ENCODE assay signal across 9 mouse cellular contexts in genomic region chrX:140279266-140279665, GRCm38 (mm10).
DNase-seq lines count a peak whose midpoint lies in the region; ATAC-seq lines count a peak whose summit lies in the region.
"Had no signal": no experiment of that assay in that cellular context is flagged by ENCODE, and none has a peak within 500 bp of the region (broad histone marks: within the 10 kb centered on the region; RNA-seq: fewer than 3 reads in every experiment).

No protein-coding gene starts in this region.

- peaks cover 32% of the 10 kb centered on the region for H3K27me3 ChIP-seq in hindbrain, embryonic 15.5 days
- peaks cover 5% of the 10 kb centered on the region; the same call in 1 of the 2 replicates for H3K27me3 ChIP-seq in neural tube, embryonic 14.5 days (ENCODE audit: control insufficient read depth, insufficient read depth, low read length)

- peak overlapping the region; percentile 56 for H3K4me2 ChIP-seq in hindbrain, embryonic 15.5 days
- H3K4me2 ChIP-seq in neural tube, embryonic 14.5 days (ENCODE audit: low read depth, low read length) = peak overlapping the region; percentile 49; the same call in 1 of the 2 replicates

- ATAC-seq in hindbrain, embryonic 15.5 days (ENCODE audit: low FRiP score, low read depth) = peak; percentile 27; the same call in 1 of the 2 replicates
- ATAC-seq in neural tube, embryonic 14.5 days (ENCODE audit: low read depth) = peak; percentile 32; the same call in 1 of the 2 replicates

- no peaks in the 10 kb centered on the region for H3K36me3 ChIP-seq in hindbrain, embryonic 15.5 days
- no peaks in the 10 kb centered on the region for H3K36me3 ChIP-seq in neural tube, embryonic 14.5 days (ENCODE audit: control insufficient read depth, insufficient read depth, low read length)

- no peaks in the 10 kb centered on the region for H3K9me3 ChIP-seq in hindbrain, embryonic 15.5 days
- H3K9me3 ChIP-seq in neural tube, embryonic 14.5 days (ENCODE audit: control insufficient read depth, low read length) = no peaks in the 10 kb centered on the region

- no peak overlapping the region for H3K9ac ChIP-seq in hindbrain, embryonic 15.5 days
- no peak overlapping the region for H3K9ac ChIP-seq in neural tube, embryonic 14.5 days (replicated peaks; ENCODE audit: low read depth, low read length)

- no peak overlapping the region for H3K27ac ChIP-seq in hindbrain, embryonic 15.5 days (replicated peaks)
- H3K27ac ChIP-seq in neural tube, embryonic 14.5 days (ENCODE audit: low read depth, low read length) = no peak overlapping the region

- peak; percentile 17 for DNase-seq in layer of hippocampus, adult 11-12 months (ENCODE audit: low spot score)
- DNase-seq in layer of hippocampus, adult 9-10 months (ENCODE audit: low spot score) = no peak
- DNase-seq in embryo, embryonic 9.5 days (ENCODE audit: extremely low spot score) = peak; percentile 10
- no peak for DNase-seq in spleen, postnatal 4 days (ENCODE audit: low spot score in 2 of 2)
- no peak for DNase-seq in spleen, adult 18-20 months
- DNase-seq in heart, adult 18-20 months = no peak

- 13% methylated on average over 6 of the region's 6 CpGs for WGBS in hindbrain, embryonic 15.5 days
- WGBS in neural tube, embryonic 14.5 days = 10% methylated on average over 6 of the region's 6 CpGs

- peak overlapping the region; percentile 62 for H3K4me3 ChIP-seq in hindbrain, embryonic 15.5 days
- H3K4me3 ChIP-seq in neural tube, embryonic 14.5 days (ENCODE audit: low read depth, low read length) = no peak overlapping the region; the same call in 1 of the 2 replicates
- H3K4me3 ChIP-seq: erythroblast, embryonic 14.5 days had no signal

- peaks cover 5% of the 10 kb centered on the region; the same call in 1 of the 2 replicates for H3K4me1 ChIP-seq in hindbrain, embryonic 15.5 days (replicated peaks)
- H3K4me1 ChIP-seq in neural tube, embryonic 14.5 days (ENCODE audit: control insufficient read depth, insufficient read depth, low read length) = no peaks in the 10 kb centered on the region

Comparison
In these comparisons a context has a peak if more than half of its experiments do, and no peak if none do; other contexts are left out.
1. DNase-seq: peak in layer of hippocampus, adult 11-12 months (single experiment) and embryo, embryonic 9.5 days (single experiment); none in layer of hippocampus, adult 9-10 months (single experiment), spleen, postnatal 4 days (0 of 2), spleen, adult 18-20 months (0 of 2) and heart, adult 18-20 months (0 of 2).